19 mouse cellular contexts compared by ENCODE assay signal in the genomic region with DNA sequence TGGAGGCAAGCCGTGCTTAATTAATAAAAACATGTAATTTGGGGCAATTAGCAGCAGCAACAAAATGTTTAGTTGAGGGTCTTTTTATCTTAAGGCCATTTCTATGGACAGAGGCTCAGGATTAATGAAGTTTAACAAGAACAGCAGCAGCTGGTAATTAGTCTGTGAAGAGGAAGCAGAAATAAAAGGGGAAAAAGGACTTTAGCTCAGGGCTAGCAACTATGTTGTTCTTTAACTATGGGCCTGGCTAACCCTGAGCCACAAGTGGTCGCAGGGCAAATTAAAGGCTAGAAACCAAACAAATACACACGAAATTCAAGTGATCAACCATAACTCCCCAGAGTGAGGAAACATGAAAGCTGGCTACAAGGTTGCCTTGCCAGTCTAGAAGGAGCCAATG.
A peak's percentile ranks its signal among the peaks of the same experiment; 100 is the strongest.
DNase-seq lines count a peak whose midpoint lies in the region; ATAC-seq lines count a peak whose summit lies in the region.
"Had no signal": no experiment of that assay in that cellular context is flagged by ENCODE, and none has a peak within 500 bp of the region (broad histone marks: within the 10 kb centered on the region; RNA-seq: fewer than 3 reads in every experiment).

No protein-coding gene starts in this region.

- 35% methylated on average over 3 of the region's 3 CpGs for WGBS in limb, embryonic 13.5 days

- peaks cover 26% of the 10 kb centered on the region for H3K4me1 ChIP-seq in limb, embryonic 13.5 days
- H3K4me1 ChIP-seq: embryonic facial prominence, embryonic 12.5 days had no signal

- no peak overlapping the region for H3K4me2 ChIP-seq in limb, embryonic 13.5 days (replicated peaks)
- H3K4me2 ChIP-seq: embryonic facial prominence, embryonic 12.5 days; heart, embryonic 15.5 days; liver, embryonic 13.5 days had no signal

- DNase-seq in adrenal gland, postnatal 10 days, result peak; percentile 25
- no peak for DNase-seq in adrenal gland, postnatal 4 days (ENCODE audit: low spot score in 2 of 2)
- DNase-seq in kidney, adult 9 months, result peak; percentile 50
- DNase-seq in kidney, postnatal 10 days, result no peak
- peak; percentile 79 for DNase-seq in Muller cell, postnatal 12 days (ENCODE audit: inconsistent ontology term)
- DNase-seq in thymus, postnatal 14 days, result no peak
- no peak for DNase-seq in cerebellum, postnatal 25 days
- DNase-seq: cerebellum, adult 18-20 months; left cerebral cortex, postnatal 4 days; liver, embryonic 13.5 days; right cerebral cortex, postnatal 14 days; thymus, postnatal 4 days had no signal

- no peak overlapping the region for H3K4me3 ChIP-seq in limb, embryonic 13.5 days
- H3K4me3 ChIP-seq: embryonic facial prominence, embryonic 12.5 days; heart, embryonic 15.5 days; hindbrain, embryonic 10.5 days; liver, embryonic 13.5 days; midbrain, embryonic 10.5 days had no signal

- H3K9ac ChIP-seq in limb, embryonic 13.5 days, result no peak overlapping the region
- H3K9ac ChIP-seq: embryonic facial prominence, embryonic 12.5 days; heart, embryonic 15.5 days; liver, embryonic 13.5 days had no signal

- H3K36me3 ChIP-seq in limb, embryonic 13.5 days, result peaks cover 4% of the 10 kb centered on the region; the same call in 1 of the 2 replicates
- H3K36me3 ChIP-seq: embryonic facial prominence, embryonic 12.5 days; hindbrain, embryonic 10.5 days; liver, embryonic 13.5 days; midbrain, embryonic 10.5 days had no signal

- H3K9me3 ChIP-seq in limb, embryonic 13.5 days, result no peaks in the 10 kb centered on the region
- H3K9me3 ChIP-seq: embryonic facial prominence, embryonic 12.5 days; G1E; heart, embryonic 15.5 days; hindbrain, embryonic 10.5 days; liver, embryonic 13.5 days; midbrain, embryonic 10.5 days had no signal

- ATAC-seq in limb, embryonic 13.5 days (ENCODE audit: low FRiP score, low read depth), result no peak
- ATAC-seq: CD4-positive, CD25-positive, alpha-beta regulatory T cell, adult 4 months had no signal

- H3K27ac ChIP-seq in limb, embryonic 13.5 days, result 0 out of 2 replicates have a peak overlapping the region, but pooled peaks have one; percentile 28
- H3K27ac ChIP-seq: embryonic facial prominence, embryonic 12.5 days; hindbrain, embryonic 10.5 days; liver, embryonic 13.5 days; midbrain, embryonic 10.5 days had no signal

- no peaks in the 10 kb centered on the region for H3K27me3 ChIP-seq in limb, embryonic 13.5 days
- H3K27me3 ChIP-seq: embryonic facial prominence, embryonic 12.5 days; heart, embryonic 15.5 days; liver, embryonic 13.5 days had no signal

Comparison
In these comparisons a context has a peak if more than half of its experiments do, and no peak if none do; other contexts are left out.
1. DNase-seq: peak in adrenal gland, postnatal 10 days (single experiment), kidney, adult 9 months (single experiment) and Muller cell, postnatal 12 days (single experiment); none in adrenal gland, postnatal 4 days (0 of 2), kidney, postnatal 10 days (single experiment), thymus, postnatal 14 days (single experiment) and cerebellum, postnatal 25 days (0 of 2).